Mouse (Mus musculus): ENCODE measurements around the gene Pate2.

The Pate2 gene

GRCm38 (mm10) chr9:35543099-35543860, 26.8 kb upstream of the Pate2 start:
- no peaks in the 10 kb centered on the region for H3K9me3 ChIP-seq (ENCODE audit: low read length)
- no peaks in the 10 kb centered on the region for H3K4me1 ChIP-seq (replicated peaks; ENCODE audit: low read depth, low read length)
- no peak for TF ChIP-seq POU5F1 (IDR thresholded peaks at IDR 0.05; ENCODE audit: borderline replicate concordance, low read length)
- no peak for TF ChIP-seq CTCF (conservative IDR thresholded peaks at IDR 0.05; ENCODE audit: low read length)
- no peak for TF ChIP-seq NANOG (IDR thresholded peaks at IDR 0.05; ENCODE audit: borderline replicate concordance, low read length)
- H3K4me3 ChIP-seq (replicated peaks; ENCODE audit: low read length) = no peak overlapping the region
- peaks cover 5% of the 10 kb centered on the region for H3K27me3 ChIP-seq (ENCODE audit: insufficient read depth, low read length)
- H3K36me3 ChIP-seq (ENCODE audit: insufficient read depth, low read length) = no peaks in the 10 kb centered on the region

GRCm38 (mm10) chr9:35544666-35545065, 25.4 kb upstream of the Pate2 start:
- no peaks in the 10 kb centered on the region for H3K9me3 ChIP-seq (ENCODE audit: low read length)
- TF ChIP-seq CTCF (conservative IDR thresholded peaks at IDR 0.05; ENCODE audit: low read length) (no peak), NANOG (IDR thresholded peaks at IDR 0.05; ENCODE audit: borderline replicate concordance, low read length) (no peak), POU5F1 (IDR thresholded peaks at IDR 0.05; ENCODE audit: borderline replicate concordance, low read length) (no peak)
- peaks cover 5% of the 10 kb centered on the region for H3K27me3 ChIP-seq (ENCODE audit: insufficient read depth, low read length)
- no peaks in the 10 kb centered on the region for H3K36me3 ChIP-seq (ENCODE audit: insufficient read depth, low read length)
- no peak overlapping the region for H3K4me3 ChIP-seq (replicated peaks; ENCODE audit: low read length)
- no peaks in the 10 kb centered on the region for H3K4me1 ChIP-seq (replicated peaks; ENCODE audit: low read depth, low read length)

GRCm38 (mm10) chr9:35545704-35546103, 24.4 kb upstream of the Pate2 start:
- Histone ChIP-seq H3K27me3 (ENCODE audit: insufficient read depth, low read length) (peaks cover 5% of the 10 kb centered on the region), H3K4me1 (replicated peaks; ENCODE audit: low read depth, low read length) (no peaks in the 10 kb centered on the region), H3K4me3 (replicated peaks; ENCODE audit: low read length) (no peak overlapping the region), H3K36me3 (ENCODE audit: insufficient read depth, low read length) (no peaks in the 10 kb centered on the region), H3K9me3 (ENCODE audit: low read length) (no peaks in the 10 kb centered on the region)
- no peak for TF ChIP-seq POU5F1 (IDR thresholded peaks at IDR 0.05; ENCODE audit: borderline replicate concordance, low read length)
- TF ChIP-seq NANOG (IDR thresholded peaks at IDR 0.05; ENCODE audit: borderline replicate concordance, low read length) = no peak
- TF ChIP-seq CTCF (conservative IDR thresholded peaks at IDR 0.05; ENCODE audit: low read length) = no peak

- no peak for TF ChIP-seq POU5F1 (IDR thresholded peaks at IDR 0.05; ENCODE audit: borderline replicate concordance, low read length)
- Histone ChIP-seq H3K9me3 (ENCODE audit: low read length) (no peaks in the 10 kb centered on the region), H3K4me3 (replicated peaks; ENCODE audit: low read length) (no peak overlapping the region), H3K4me1 (replicated peaks; ENCODE audit: low read depth, low read length) (no peaks in the 10 kb centered on the region), H3K27me3 (ENCODE audit: insufficient read depth, low read length) (peaks cover 5% of the 10 kb centered on the region), H3K36me3 (ENCODE audit: insufficient read depth, low read length) (no peaks in the 10 kb centered on the region)
Measured at GRCm38 (mm10) chr9:35546745-35547144, 23.3 kb upstream of the Pate2 start.

GRCm38 (mm10) chr9:35548455-35548854, 21.6 kb upstream of the Pate2 start:
- H3K36me3 ChIP-seq (ENCODE audit: insufficient read depth, low read length) = no peaks in the 10 kb centered on the region
- no peaks in the 10 kb centered on the region for H3K4me1 ChIP-seq (replicated peaks; ENCODE audit: low read depth, low read length)
- H3K27me3 ChIP-seq (ENCODE audit: insufficient read depth, low read length) = peaks cover 4% of the 10 kb centered on the region; the same call in 1 of the 2 replicates
- no peak for TF ChIP-seq CTCF (conservative IDR thresholded peaks at IDR 0.05; ENCODE audit: low read length)
- TF ChIP-seq NANOG (IDR thresholded peaks at IDR 0.05; ENCODE audit: borderline replicate concordance, low read length) = no peak
- no peak for TF ChIP-seq POU5F1 (IDR thresholded peaks at IDR 0.05; ENCODE audit: borderline replicate concordance, low read length)
- no peaks in the 10 kb centered on the region for H3K9me3 ChIP-seq (ENCODE audit: low read length)
- no peak overlapping the region for H3K4me3 ChIP-seq (replicated peaks; ENCODE audit: low read length)

GRCm38 (mm10) chr9:35556494-35557102, 13.5 kb upstream of the Pate2 start:
- peaks cover 28% of the 10 kb centered on the region for H3K4me1 ChIP-seq (replicated peaks; ENCODE audit: low read depth, low read length)
- H3K27me3 ChIP-seq (ENCODE audit: insufficient read depth, low read length) = peaks cover 42% of the 10 kb centered on the region
- TF ChIP-seq POU5F1 (IDR thresholded peaks at IDR 0.05; ENCODE audit: borderline replicate concordance, low read length) (no peak), CTCF (conservative IDR thresholded peaks at IDR 0.05; ENCODE audit: low read length) (no peak)
- H3K4me3 ChIP-seq (replicated peaks; ENCODE audit: low read length) = no peak overlapping the region
- 0 out of 2 replicates have a peak, but pooled peaks cover 6% of the 10 kb centered on the region for H3K9me3 ChIP-seq (ENCODE audit: low read length)
- H3K36me3 ChIP-seq (ENCODE audit: insufficient read depth, low read length) = peaks cover 14% of the 10 kb centered on the region

- Histone ChIP-seq H3K4me3 (replicated peaks; ENCODE audit: low read length) (peak within 1 kb of the TSS; percentile 93), H3K4me1 (replicated peaks; ENCODE audit: low read depth, low read length) (peaks cover 45% of the 10 kb centered on the region), H3K36me3 (ENCODE audit: insufficient read depth, low read length) (peaks cover 32% of the 10 kb centered on the region), H3K9me3 (ENCODE audit: low read length) (0 out of 2 replicates have a peak, but pooled peaks cover 6% of the 10 kb centered on the region), H3K27me3 (ENCODE audit: insufficient read depth, low read length) (peaks cover 38% of the 10 kb centered on the region)
- no peak for TF ChIP-seq NANOG (IDR thresholded peaks at IDR 0.05; ENCODE audit: borderline replicate concordance, low read length)
- TF ChIP-seq CTCF (conservative IDR thresholded peaks at IDR 0.05; ENCODE audit: low read length) = no peak
- TF ChIP-seq POU5F1 (IDR thresholded peaks at IDR 0.05; ENCODE audit: borderline replicate concordance, low read length) = no peak
Measured at GRCm38 (mm10) chr9:35558257-35559008, 11.7 kb upstream of the Pate2 start, which contains the start of the genes Ddx25 and Pus3. TSS of gene Ddx25 (minus strand) at chr9:35558528. TSS of gene Pus3 (plus strand) at chr9:35558595.
